Mouse (Mus musculus) erythroblast, embryonic 14.5 days (primary cell): ENCODE measurements at regions not wholly inside any gene's neighbourhood (a gene's known extent, or its start where the extent isn't known, plus 50 kb on each side); places are given as distances from the start of the nearest gene placed in this dataset.

Experiments
- GATA1 ChIP-seq: IDR thresholded peaks from 2 replicates; pipeline ENCODE4 v1.6.1; 2012; ENCODE audit warnings: low read length, inconsistent platforms, mixed read lengths
- TAL1 ChIP-seq: IDR thresholded peaks from 3 replicates; pipeline ENCODE4 v1.6.1; 2012; ENCODE audit warnings: low read length, inconsistent platforms, mixed read lengths

GRCm38 (mm10) chr15:59187566-59187965 is 298.5 kb downstream of the Gm49356 start:
- TF ChIP-seq GATA1 (no peak), TAL1 (no peak)
